Mouse (Mus musculus) embryonic facial prominence, embryonic 14.5 days (tissue): Measurements from ENCODE around the gene Anapc11. TPM values are rescaled to one million over a fixed set of nuclear protein-coding genes. Genes with fewer than 3 reads are reported as not detected.
A peak's percentile ranks its signal among the peaks of the same experiment; 100 is the strongest.

Experiments
- ATAC-seq: fragments of 200-750 bp; cut with Nextera tagmentation; 2 replicates; pipeline ENCODE4 v1.8.0; 2017; ENCODE audit warnings: low read depth, moderate number of reproducible peaks, moderate TSS enrichment
- DNase-seq: peaks from one replicate; pipeline ENCODE4 v3.0.0-alpha.2; 2015; ENCODE audit warnings: low spot score
- H3K27ac ChIP-seq: fragments of 300-500 bp; sonication (generic); replicated peaks from 2 replicates; pipeline ENCODE4 v1.5.1; 2014; ENCODE audit warnings: low read depth, mild to moderate bottlenecking, low read length, moderate library complexity
- H3K27me3 ChIP-seq: fragments of 300-500 bp; sonication (generic); replicated peaks from 2 replicates; pipeline ENCODE4 v1.6.1; 2014; ENCODE audit warnings: low read length; ENCODE audit not compliant: control insufficient read depth, insufficient read depth
- H3K36me3 ChIP-seq: fragments of 300-500 bp; sonication (generic); 2 replicates; pipeline ENCODE4 v1.6.1; 2014; ENCODE audit warnings: low read length, mixed read lengths; ENCODE audit not compliant: control insufficient read depth, insufficient read depth
- H3K4me1 ChIP-seq: fragments of 300-500 bp; sonication (generic); 2 replicates; pipeline ENCODE4 v1.6.1; 2014; ENCODE audit warnings: antibody characterized with exemption, low read length; ENCODE audit not compliant: control insufficient read depth, insufficient read depth
- H3K4me2 ChIP-seq: fragments of 300-500 bp; sonication (generic); 2 replicates; pipeline ENCODE4 v1.6.1; 2014; ENCODE audit warnings: low read depth, mild to moderate bottlenecking, low read length, moderate library complexity, mixed read lengths
- H3K4me3 ChIP-seq: fragments of 300-500 bp; sonication (generic); 2 replicates; pipeline ENCODE4 v1.5.1; 2014; ENCODE audit warnings: low read depth, mild to moderate bottlenecking, low read length
- H3K9ac ChIP-seq: fragments of 300-500 bp; sonication (generic); 2 replicates; pipeline ENCODE4 v1.6.1; 2014; ENCODE audit warnings: low read depth, mild to moderate bottlenecking, low read length, moderate library complexity, mixed read lengths
- H3K9me3 ChIP-seq: fragments of 300-500 bp; sonication (generic); 2 replicates; pipeline ENCODE4 v1.6.1; 2016; ENCODE audit warnings: low read length; ENCODE audit not compliant: control insufficient read depth
- WGBS: fragments of 180-500 bp; shearing (Covaris S2); extraction: QIAGEN DNeasy Blood & Tissue Kit; methylation state at CpG from one replicate; pipeline ENCODE4 v1.1.7; 2014; 5-methylcytosine and 5-hydroxymethylcytosine counted together
- polyA plus RNA-seq: library from polyadenylated mRNA; unstranded; fragments of >200 nt; fragmentation: Nextera tagmentation; extraction: Ambion mirVana; gene quantifications from 2 replicates; pipeline ENCODE4 v1.2.1, GENCODE M21; 2014

Gene Anapc11
- polyA plus RNA-seq, 1 experiment from 2014 or later: 242 TPM

DNA sequence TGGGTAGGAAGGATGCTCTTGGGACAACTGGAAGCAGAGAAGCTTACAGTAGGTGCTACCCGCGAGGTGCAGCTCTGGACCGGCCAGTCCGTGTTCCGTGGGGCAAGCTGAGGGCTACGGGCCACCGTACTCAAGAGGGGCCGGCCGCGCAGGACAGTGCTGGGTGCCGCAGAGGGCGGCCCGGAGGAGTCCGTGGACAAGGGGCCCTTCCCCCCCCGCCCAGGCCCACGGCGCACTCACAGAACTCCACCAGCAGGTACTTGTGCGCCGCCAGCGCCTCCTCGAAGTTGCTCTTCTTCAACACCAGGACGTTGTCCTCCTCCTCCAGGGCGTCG, 25.8 kb upstream of the Anapc11 start:
- peak overlapping the region; percentile 83 for H3K4me3 ChIP-seq
- H3K27ac ChIP-seq: peak overlapping the region; percentile 80
- DNase-seq (no peak), ATAC-seq (peak; percentile 13)
- no peaks in the 10 kb centered on the region for H3K9me3 ChIP-seq
- H3K4me2 ChIP-seq: peak overlapping the region; percentile 92
- no peaks in the 10 kb centered on the region for H3K27me3 ChIP-seq
- H3K36me3 ChIP-seq: peaks cover 46% of the 10 kb centered on the region
- H3K9ac ChIP-seq: peak overlapping the region; percentile 97
- 2% methylated on average over 10 of the region's 24 CpGs for WGBS
- peaks cover 17% of the 10 kb centered on the region for H3K4me1 ChIP-seq

DNA sequence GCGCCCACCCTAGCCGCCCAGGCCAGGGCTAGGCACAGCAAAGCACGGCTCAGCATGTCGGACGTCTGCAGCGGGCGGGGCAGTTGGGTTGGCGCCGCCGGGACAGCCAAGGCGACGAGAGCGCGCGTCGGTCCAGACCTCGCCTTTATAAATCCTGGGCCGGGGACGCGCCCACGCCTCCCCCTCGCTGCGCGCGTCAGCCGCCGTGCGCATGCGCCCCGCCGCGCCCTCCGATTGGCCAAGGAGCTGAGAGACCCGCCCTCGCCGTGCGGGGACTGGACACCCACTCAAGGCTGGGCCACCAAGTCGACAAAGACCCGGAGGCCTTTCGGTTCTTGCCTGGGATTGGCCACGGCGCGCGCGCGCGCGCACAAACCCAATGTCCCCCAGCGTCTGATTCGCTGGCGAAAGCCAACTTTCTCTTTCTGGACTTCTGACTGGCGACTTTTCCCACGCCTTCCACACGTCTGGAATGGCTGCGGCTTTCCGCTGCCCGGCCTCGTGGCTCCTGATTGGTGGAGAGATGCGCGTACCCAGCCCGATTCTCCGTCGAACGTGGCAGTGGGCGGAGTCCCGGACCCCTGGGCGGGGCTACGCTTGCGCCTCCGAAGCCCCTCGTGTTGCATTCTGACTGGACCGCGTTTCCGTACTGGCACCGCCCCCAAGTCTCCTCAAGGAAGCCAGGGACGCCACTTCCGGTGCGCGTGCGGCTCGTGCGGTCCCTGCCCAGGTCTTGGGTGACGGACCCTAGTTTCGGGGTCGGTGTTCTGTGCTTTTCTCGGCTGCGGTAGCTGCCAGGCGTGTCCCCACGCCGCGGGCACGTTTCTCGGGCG, 25.3 kb upstream of the Anapc11 start, which contains the start of gene P4hb:
TSS of gene P4hb (minus strand) at position 502 of the 833 bp plus-strand sequence.
- ATAC-seq (peak; percentile 96), DNase-seq (peak; percentile 100)
- H3K4me1 ChIP-seq: peaks cover 17% of the 10 kb centered on the region
- H3K27me3 ChIP-seq: no peaks in the 10 kb centered on the region
- H3K36me3 ChIP-seq: peaks cover 46% of the 10 kb centered on the region
- H3K4me3 ChIP-seq: peak within 1 kb of the TSS; percentile 83
- peak within 1 kb of the TSS; percentile 97 for H3K9ac ChIP-seq
- no peaks in the 10 kb centered on the region for H3K9me3 ChIP-seq
- H3K4me2 ChIP-seq: peak within 1 kb of the TSS; percentile 92
- peak within 1 kb of the TSS; percentile 96 for H3K27ac ChIP-seq
- 0% methylated on average over 55 of the region's 94 CpGs for WGBS

DNA sequence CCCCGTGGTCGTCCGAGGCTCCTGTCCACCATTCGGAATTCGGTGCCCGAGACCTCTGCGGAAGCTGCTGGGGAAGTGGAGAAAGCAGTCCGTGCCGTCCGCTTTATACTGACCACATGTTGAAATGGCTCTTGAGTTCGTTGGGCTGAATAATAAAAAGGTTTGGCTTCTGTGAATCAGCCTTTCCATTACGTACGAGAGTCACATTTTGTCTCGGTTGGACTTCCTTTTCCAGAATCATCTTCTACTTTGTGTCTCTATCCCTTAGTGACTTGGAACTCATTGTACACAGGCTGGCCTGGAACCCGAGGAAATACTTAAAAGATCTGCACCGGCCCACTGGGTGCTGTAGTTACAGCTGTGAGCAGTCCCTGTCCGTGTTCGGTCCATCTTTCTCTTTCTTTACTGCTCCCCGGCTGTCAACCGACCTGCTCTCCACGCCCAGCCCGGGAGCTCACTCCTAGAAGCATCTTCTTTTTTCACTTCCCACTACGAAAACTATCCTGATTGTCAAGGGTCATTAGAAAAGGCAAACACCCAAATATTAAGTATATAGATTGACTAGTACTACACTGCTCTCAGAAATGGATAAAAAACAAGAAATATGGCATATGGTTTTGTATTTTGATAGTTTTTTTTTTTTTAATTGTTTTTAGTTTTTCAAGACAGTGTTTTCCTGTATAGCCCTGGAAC, 24.5 kb upstream of the Anapc11 start:
- Histone ChIP-seq H3K4me1 (peaks cover 17% of the 10 kb centered on the region), H3K4me3 (peak overlapping the region; percentile 83), H3K4me2 (peak overlapping the region; percentile 92), H3K27me3 (no peaks in the 10 kb centered on the region), H3K27ac (peak overlapping the region; percentile 96), H3K9me3 (no peaks in the 10 kb centered on the region), H3K36me3 (peaks cover 46% of the 10 kb centered on the region), H3K9ac (peak overlapping the region; percentile 97)
- DNase-seq: no peak
- ATAC-seq: no peak
- 1% methylated on average over 23 of the region's 23 CpGs for WGBS

DNA sequence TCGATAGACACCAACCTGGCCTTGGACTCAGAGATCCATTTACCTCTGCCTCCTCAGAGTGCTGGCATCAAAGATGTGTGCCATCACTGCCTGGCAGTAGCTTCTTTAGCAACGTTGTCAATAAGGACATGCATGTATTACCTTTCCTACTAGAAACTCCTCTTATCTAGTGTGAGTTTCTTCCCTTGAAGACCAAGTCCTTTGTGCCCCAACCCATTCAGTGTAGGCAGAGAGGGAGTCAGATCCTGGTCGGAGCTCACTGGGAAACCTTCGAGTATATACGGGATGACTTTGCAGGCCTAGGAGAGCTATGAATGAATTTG, 24.0 kb upstream of the Anapc11 start:
- H3K27me3 ChIP-seq: no peaks in the 10 kb centered on the region
- peak overlapping the region; percentile 92 for H3K4me2 ChIP-seq
- peak overlapping the region; percentile 96 for H3K27ac ChIP-seq
- ATAC-seq (no peak), DNase-seq (no peak)
- peaks cover 17% of the 10 kb centered on the region for H3K4me1 ChIP-seq
- peak overlapping the region; percentile 83 for H3K4me3 ChIP-seq
- peak overlapping the region; percentile 97 for H3K9ac ChIP-seq
- H3K36me3 ChIP-seq: peaks cover 46% of the 10 kb centered on the region
- WGBS: 40% methylated on average over 5 of the region's 5 CpGs
- no peaks in the 10 kb centered on the region for H3K9me3 ChIP-seq

DNA sequence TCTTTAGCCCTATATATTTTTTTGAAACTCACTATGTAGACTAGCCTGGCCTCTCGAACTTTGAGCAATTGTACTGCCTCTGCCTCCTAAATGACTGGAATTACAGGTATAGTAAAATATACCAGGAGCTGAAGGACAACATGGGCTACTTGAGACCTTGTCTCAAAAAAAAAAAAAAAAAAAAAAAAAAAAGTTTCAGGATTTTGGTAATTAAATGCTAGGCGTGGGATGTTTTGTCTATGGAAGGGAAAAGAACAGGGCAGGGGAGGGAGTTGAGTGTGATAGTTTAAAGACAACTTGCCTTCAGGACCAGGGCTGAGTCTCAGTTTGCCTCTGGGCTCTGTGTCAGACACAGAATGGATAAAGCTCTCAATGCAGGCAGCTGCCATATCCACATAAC, 23.2 kb upstream of the Anapc11 start:
- H3K9me3 ChIP-seq: no peaks in the 10 kb centered on the region
- no peak overlapping the region for H3K4me3 ChIP-seq
- ATAC-seq (no peak), DNase-seq (no peak)
- no peaks in the 10 kb centered on the region for H3K27me3 ChIP-seq
- peaks cover 20% of the 10 kb centered on the region for H3K4me1 ChIP-seq
- H3K4me2 ChIP-seq: no peak overlapping the region
- WGBS: 77% methylated on average over 2 of the region's 2 CpGs
- H3K9ac ChIP-seq: 0 out of 2 replicates have a peak overlapping the region, but pooled peaks have one; percentile 97
- H3K27ac ChIP-seq: no peak overlapping the region
- peaks cover 47% of the 10 kb centered on the region for H3K36me3 ChIP-seq

DNA sequence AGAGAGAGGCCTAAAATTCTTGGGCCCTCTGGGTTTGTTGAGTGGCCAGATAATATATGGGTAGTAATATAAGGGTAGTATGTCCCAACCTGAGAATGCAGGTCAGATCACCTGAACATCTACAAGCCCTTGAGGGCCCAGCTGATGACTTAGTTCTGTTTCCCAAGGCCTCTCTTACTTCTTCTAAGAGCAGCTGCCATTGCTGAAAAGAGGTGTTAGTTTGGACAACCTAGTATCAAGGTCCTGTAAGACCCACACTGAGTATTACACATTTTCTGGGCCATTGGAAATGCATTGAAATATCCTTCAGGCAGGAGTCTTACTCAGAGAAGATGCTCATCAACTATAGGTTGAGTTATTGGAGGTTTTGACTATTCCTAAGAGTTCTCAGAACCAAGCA, 22.3 kb upstream of the Anapc11 start:
- no peak for DNase-seq
- no peak for ATAC-seq
- H3K36me3 ChIP-seq: peaks cover 40% of the 10 kb centered on the region
- H3K9ac ChIP-seq: no peak overlapping the region
- H3K27me3 ChIP-seq: no peaks in the 10 kb centered on the region
- H3K9me3 ChIP-seq: no peaks in the 10 kb centered on the region
- H3K4me3 ChIP-seq: no peak overlapping the region
- peaks cover 25% of the 10 kb centered on the region for H3K4me1 ChIP-seq
- no peak overlapping the region for H3K27ac ChIP-seq
- H3K4me2 ChIP-seq: no peak overlapping the region

DNA sequence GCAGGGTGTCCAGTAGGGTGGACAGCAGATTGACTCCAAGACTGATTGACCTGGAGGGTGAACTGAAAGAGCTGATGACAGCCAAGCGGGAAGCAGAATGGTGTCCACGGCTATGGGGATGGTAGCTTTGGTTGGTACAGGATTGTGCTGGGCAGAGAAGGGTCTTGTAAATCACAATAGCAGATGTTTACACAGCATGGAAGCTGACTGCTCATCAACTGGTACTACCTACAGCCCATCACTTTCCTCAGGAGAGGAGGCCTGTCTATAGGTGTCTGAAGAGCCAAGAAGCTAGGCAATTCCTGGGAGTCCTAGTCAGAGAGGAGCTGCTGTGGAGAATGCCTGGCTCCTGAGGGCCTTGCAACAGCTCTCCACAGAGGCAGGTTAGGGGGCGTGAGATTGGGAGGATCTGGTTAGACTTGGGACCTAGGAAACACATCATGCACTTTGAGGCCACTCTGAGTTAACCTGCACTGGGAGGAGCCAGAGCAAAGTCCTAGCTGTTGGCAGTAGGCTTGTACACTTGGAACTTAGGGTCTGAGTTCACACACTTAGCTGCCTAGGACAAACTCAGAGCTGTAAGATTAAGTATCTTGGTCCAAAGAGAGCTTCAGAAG, 21.7 kb upstream of the Anapc11 start:
- Histone ChIP-seq H3K27me3 (no peaks in the 10 kb centered on the region), H3K9ac (no peak overlapping the region), H3K4me2 (no peak overlapping the region), H3K27ac (no peak overlapping the region), H3K4me1 (peaks cover 19% of the 10 kb centered on the region), H3K4me3 (no peak overlapping the region), H3K36me3 (peaks cover 34% of the 10 kb centered on the region), H3K9me3 (no peaks in the 10 kb centered on the region)
- ATAC-seq: no peak
- 86% methylated on average over 3 of the region's 3 CpGs for WGBS
- no peak for DNase-seq

DNA sequence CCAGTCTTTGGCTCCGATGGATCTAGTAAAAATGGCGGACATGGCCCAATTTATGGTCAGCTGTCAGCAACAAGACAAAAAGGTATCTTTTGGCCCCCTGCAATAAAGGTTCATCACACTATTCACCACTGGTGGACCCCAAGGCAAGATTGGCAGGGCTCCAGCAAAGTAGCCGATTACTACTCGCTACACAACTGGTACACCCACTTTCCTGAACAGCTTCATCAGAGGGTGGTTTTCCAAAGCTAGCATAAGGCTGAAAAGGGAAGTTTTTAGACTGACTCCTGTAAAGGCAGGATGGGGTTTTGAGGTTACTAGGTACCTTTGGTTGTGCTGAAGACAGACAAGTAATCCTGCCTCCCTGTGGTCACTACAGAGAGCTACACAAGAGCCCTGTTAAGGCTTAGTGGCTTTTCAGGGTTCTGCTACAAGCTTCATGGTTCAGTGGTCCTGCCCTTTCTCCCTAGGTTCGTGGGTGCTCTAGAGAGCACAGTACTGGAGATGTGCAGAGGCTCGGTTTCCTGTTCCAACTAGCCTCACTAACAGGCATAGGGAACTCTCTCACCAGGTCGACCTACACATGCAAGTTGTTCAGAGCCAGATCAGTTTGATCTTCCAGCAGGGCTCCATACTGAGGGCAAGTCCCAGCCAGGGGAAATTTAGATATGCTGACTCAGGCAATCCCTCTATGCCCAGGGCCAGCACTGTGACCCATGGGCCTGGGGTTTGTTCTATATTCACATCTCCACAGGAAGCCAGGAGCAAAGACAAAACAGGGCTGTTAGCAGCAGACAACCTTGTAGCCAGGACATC, 20.8 kb upstream of the Anapc11 start:
- peaks cover 33% of the 10 kb centered on the region for H3K36me3 ChIP-seq

More for the DNA sequence above, 20.8 kb upstream of the Anapc11 start:
- no peak overlapping the region for H3K4me3 ChIP-seq
- H3K27me3 ChIP-seq: no peaks in the 10 kb centered on the region
- ATAC-seq (no peak), DNase-seq (no peak)
- H3K27ac ChIP-seq: no peak overlapping the region
- H3K9me3 ChIP-seq: no peaks in the 10 kb centered on the region
- no peak overlapping the region for H3K4me2 ChIP-seq
- 0 out of 2 replicates have a peak overlapping the region, but pooled peaks have one; percentile 36 for H3K9ac ChIP-seq
- 81% methylated on average over 7 of the region's 7 CpGs for WGBS
- peaks cover 16% of the 10 kb centered on the region for H3K4me1 ChIP-seq
